Comparison of ENCODE assay signal across 15 mouse cellular contexts in the genomic region with DNA sequence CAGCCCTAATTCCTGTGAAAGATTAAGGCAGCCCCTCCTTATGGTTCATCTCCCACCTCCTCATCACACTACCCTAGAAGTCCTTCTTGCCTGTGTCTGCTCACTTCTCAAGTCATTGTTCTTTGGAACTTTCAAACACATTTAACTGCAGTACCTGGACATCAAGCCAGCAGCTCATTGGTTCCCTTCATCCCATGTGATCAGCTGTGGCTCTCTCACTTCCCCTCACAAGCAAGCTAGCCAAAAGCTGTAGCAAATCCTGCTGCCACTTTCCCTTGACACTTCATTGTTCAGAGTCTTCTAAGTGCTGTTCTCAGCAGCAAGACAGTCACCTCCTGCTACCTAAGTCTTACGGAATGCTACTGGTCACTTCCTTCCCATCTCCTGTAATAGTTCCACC. TPM values are rescaled to one million over a fixed set of nuclear protein-coding genes. Genes with fewer than 3 reads are reported as not detected.
DNase-seq lines count a peak whose midpoint lies in the region; ATAC-seq and TF ChIP-seq lines count a peak whose summit lies in the region.
"Had no signal": no experiment of that assay in that cellular context is flagged by ENCODE, and none has a peak within 500 bp of the region (broad histone marks: within the 10 kb centered on the region; RNA-seq: fewer than 3 reads in every experiment).

No protein-coding gene starts in this region.

- peak; percentile 8 for DNase-seq in adrenal gland, postnatal 10 days
- DNase-seq in adrenal gland, adult 8-10 months, result no peak
- peak; percentile 20 for DNase-seq in lung, postnatal 36 days
- no peak for DNase-seq in lung, postnatal 25 days (ENCODE audit: low spot score)
- peak; percentile 60 for DNase-seq in A20 (ENCODE audit: low read depth, low spot score)
- DNase-seq in gastrocnemius, postnatal 10 days, result no peak
- DNase-seq: cerebellum, adult 18-20 months; cerebellum, adult 9-11 months; cerebellum, postnatal 36 days; heart, postnatal 36 days had no signal

- no peak for TF ChIP-seq CTCF in bone marrow macrophage, adult 2 months (IDR thresholded peaks at IDR 0.05; ENCODE audit: low read depth, low read length)

- no peaks in the 10 kb centered on the region for H3K27me3 ChIP-seq in forebrain, embryonic 12.5 days
- H3K27me3 ChIP-seq: heart, embryonic 12.5 days; hindbrain, embryonic 15.5 days had no signal

- peaks cover 96% of the 10 kb centered on the region for H3K36me3 ChIP-seq in forebrain, embryonic 12.5 days (replicated peaks)

- no peak overlapping the region for H3K4me3 ChIP-seq in bone marrow macrophage, adult 2 months (ENCODE audit: insufficient read depth, low read length)
- no peak overlapping the region for H3K4me3 ChIP-seq in forebrain, embryonic 12.5 days (replicated peaks)
- H3K4me3 ChIP-seq: heart, embryonic 12.5 days; hindbrain, embryonic 15.5 days had no signal

- no peaks in the 10 kb centered on the region for H3K9me3 ChIP-seq in forebrain, embryonic 12.5 days
- H3K9me3 ChIP-seq: heart, embryonic 12.5 days; hindbrain, embryonic 15.5 days had no signal

- peak overlapping the region; percentile 41; the same call in 1 of the 2 replicates for H3K27ac ChIP-seq in bone marrow macrophage, adult 2 months (ENCODE audit: insufficient read depth, low read depth, low read length)
- no peak overlapping the region for H3K27ac ChIP-seq in forebrain, embryonic 12.5 days
- H3K27ac ChIP-seq: hindbrain, embryonic 15.5 days had no signal

- WGBS in forebrain, embryonic 12.5 days, result 97% methylated on average over 1 of the region's 1 CpGs

- no peak for ATAC-seq in forebrain, embryonic 12.5 days (ENCODE audit: low FRiP score)
- ATAC-seq: forebrain, embryonic 14.5 days had no signal

- no peak for TF ChIP-seq POLR2A in bone marrow macrophage, adult 2 months (IDR thresholded peaks at IDR 0.05; ENCODE audit: borderline replicate concordance, low read depth, low read length)

- no peak overlapping the region for H3K4me2 ChIP-seq in forebrain, embryonic 12.5 days
- H3K4me2 ChIP-seq: heart, embryonic 12.5 days; hindbrain, embryonic 15.5 days had no signal

- H3K9ac ChIP-seq in forebrain, embryonic 12.5 days, result no peak overlapping the region
- H3K9ac ChIP-seq: heart, embryonic 12.5 days; hindbrain, embryonic 15.5 days had no signal

- peaks cover 48% of the 10 kb centered on the region for H3K4me1 ChIP-seq in bone marrow macrophage, adult 2 months (ENCODE audit: control insufficient read depth, insufficient read depth, low read length)
- no peaks in the 10 kb centered on the region for H3K4me1 ChIP-seq in forebrain, embryonic 12.5 days
- H3K4me1 ChIP-seq: heart, embryonic 12.5 days; hindbrain, embryonic 15.5 days had no signal

RNA-seq across cellular contexts. Expression of gene Nde1, which starts 37.8 kb away (rescaled TPM):
- 10 to 100 TPM; 35.9 to 39.0 TPM for total RNA-seq in adrenal gland, postnatal 10 days (2021)
- total RNA-seq in adrenal gland, adult 8-10 months (2022), result 10 to 100 TPM; 39.9 to 69.3 (median 52.3) TPM
- polyA plus RNA-seq in bone marrow macrophage, adult 2 months (2012; ENCODE audit: insufficient read depth, insufficient read length, missing spikeins), result 67.5 and 69.0 TPM in 2 replicates
- polyA plus RNA-seq in forebrain, embryonic 12.5 days (2016; fragmentation: Nextera tagmentation; extraction: Ambion mirVana), result 161 and 162 TPM in 2 replicates
- 10 to 100 TPM; 26.3 to 31.1 TPM for total RNA-seq in gastrocnemius, postnatal 10 days (2021)

RNA-seq across cellular contexts. Expression of gene Marf1, which starts 37.9 kb away (rescaled TPM):
- total RNA-seq in adrenal gland, postnatal 10 days (2021), result 10 to 100 TPM; 64.9 to 66.4 TPM
- 100 to 1,000 TPM; 109 to 161 (median 148) TPM for total RNA-seq in adrenal gland, adult 8-10 months (2022)
- polyA plus RNA-seq in bone marrow macrophage, adult 2 months (2012; ENCODE audit: insufficient read depth, insufficient read length, missing spikeins), result 57.7 and 62.3 TPM in 2 replicates
- 15.3 and 15.5 TPM in 2 replicates for polyA plus RNA-seq in forebrain, embryonic 12.5 days (2016; fragmentation: Nextera tagmentation; extraction: Ambion mirVana)
- total RNA-seq in gastrocnemius, postnatal 10 days (2021), result 10 to 100 TPM; 17.5 to 24.2 TPM

Comparison
In these comparisons a context has a peak if more than half of its experiments do, and no peak if none do; other contexts are left out.
1. DNase-seq: peak in adrenal gland, postnatal 10 days (single experiment), lung, postnatal 36 days (single experiment) and A20 (single experiment); none in adrenal gland, adult 8-10 months (single experiment), lung, postnatal 25 days (single experiment) and gastrocnemius, postnatal 10 days (single experiment).